Mouse (Mus musculus) bone marrow macrophage, adult 2 months (primary cell): ENCODE results near the gene Slc2a3.

Experiments
- CTCF ChIP-seq: IDR thresholded peaks from 2 replicates; pipeline ENCODE4 v1.5.1; 2012; ENCODE audit warnings: low read depth, mild to moderate bottlenecking, low read length, moderate library complexity
- POLR2A ChIP-seq: IDR thresholded peaks from 2 replicates; pipeline ENCODE4 v1.6.1; 2012; ENCODE audit warnings: mild to moderate bottlenecking, low read depth, low read length, borderline replicate concordance

DNA sequence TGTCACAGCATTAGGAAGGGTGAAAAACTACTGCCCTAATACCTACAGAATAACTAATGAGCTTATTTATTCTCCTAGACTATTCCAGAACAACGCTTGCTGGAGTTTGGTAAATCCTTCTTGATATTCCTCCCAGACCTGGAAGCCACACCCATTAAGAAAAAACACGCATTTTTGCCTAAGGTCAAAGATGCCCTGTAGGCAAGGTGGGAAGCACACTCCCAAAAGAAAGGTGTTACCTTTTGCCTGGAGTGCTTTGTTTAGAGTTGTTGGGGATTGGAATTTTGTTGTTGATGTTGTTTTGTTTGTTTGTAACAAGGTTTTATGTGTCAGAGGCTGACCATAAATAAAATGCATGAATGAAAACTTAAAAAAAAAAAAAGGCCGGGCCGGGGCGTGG is 111.4 kb downstream of the Slc2a3 start:
- TF ChIP-seq CTCF: no peak
- no peak for TF ChIP-seq POLR2A
